Mouse (Mus musculus) left cerebral cortex, adult 2 months (tissue): Measurements from ENCODE around the gene Tmem138. TPM values are rescaled to one million over a fixed set of nuclear protein-coding genes. Genes with fewer than 3 reads are reported as not detected.

Experiments used
- DNase-seq, 2 experiments: peaks; one replicate each; pipeline ENCODE4 v3.0.0; 2021 to 2022; ENCODE audit warnings: low spot score in 2 of 2, mixed read lengths in 1 of 2; ENCODE audit errors: extremely low spot score in 1 of 2
- H3K27ac ChIP-seq: fragments of 200-600 bp; 2 replicates; pipeline ENCODE4 v1.8.1; 2022
- H3K4me3 ChIP-seq: fragments of 200-600 bp; 2 replicates; pipeline ENCODE4 v1.8.1; 2022
- CTCF ChIP-seq: fragments of 200-600 bp; IDR thresholded peaks from 2 replicates; pipeline ENCODE4 v1.8.1; 2022; ENCODE audit warnings: antibody characterized with exemption, mild to moderate bottlenecking, moderate library complexity
- intact Hi-C: fragments of 180-260 bp; cut with DNase I; formaldehyde crosslinking; loops from one replicate; pipeline ENCODE4 v1.15.1; 2025
- total RNA-seq, 2 experiments: library from RNA; stranded (reverse); gene quantifications; 2 replicates each; pipeline ENCODE4 v1.2.3; 2021

Gene Tmem138
- total RNA-seq, 2 experiments from 2014 or later, result 12.2 to 13.8 TPM

- DNase-seq, result peak; percentile 85 to 88
- H3K27ac ChIP-seq, result peak within 1 kb of the TSS; percentile 98
- intact Hi-C loops, result loop anchor here (2.0 to 5.0 kb wide), 2 partner anchors 51 to 82 kb away; partner anchors contain the start of genes Cyb561a3, Ddb1, Tkfc and Tmem138
- peak within 1 kb of the TSS; percentile 67 for H3K4me3 ChIP-seq
- no peak for TF ChIP-seq CTCF
Observed at GRCm38 (mm10) chr19:10525106-10525901, 51.9 kb downstream of the Tmem138 start, which contains the start of gene Cpsf7. TSS of gene Cpsf7 (plus strand) at chr19:10525266.

DNA sequence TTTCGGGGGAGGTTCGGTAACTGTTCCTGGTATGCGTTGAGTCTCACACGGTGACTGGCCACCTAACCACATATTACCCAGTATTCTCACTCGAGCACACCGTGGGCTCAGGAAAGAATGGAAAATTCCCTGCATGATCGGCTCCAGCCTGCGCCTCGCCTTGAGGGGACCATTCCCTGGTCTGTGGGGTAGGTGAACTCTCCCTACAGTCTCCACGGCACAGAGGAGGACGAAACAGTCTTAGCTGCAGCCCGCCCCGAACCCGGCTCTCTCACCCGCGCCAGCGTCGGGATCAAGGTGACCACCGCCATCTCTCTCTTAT lies 52.4 kb downstream of the Tmem138 start:
- peak overlapping the region; percentile 98 for H3K27ac ChIP-seq
- peak overlapping the region; percentile 67 for H3K4me3 ChIP-seq
- DNase-seq, result no peak
- intact Hi-C loops, result loop anchor here (2.0 to 5.0 kb wide), 2 partner anchors 52 to 83 kb away; partner anchors contain the start of genes Cyb561a3, Ddb1, Tkfc and Tmem138
- no peak for TF ChIP-seq CTCF

DNA sequence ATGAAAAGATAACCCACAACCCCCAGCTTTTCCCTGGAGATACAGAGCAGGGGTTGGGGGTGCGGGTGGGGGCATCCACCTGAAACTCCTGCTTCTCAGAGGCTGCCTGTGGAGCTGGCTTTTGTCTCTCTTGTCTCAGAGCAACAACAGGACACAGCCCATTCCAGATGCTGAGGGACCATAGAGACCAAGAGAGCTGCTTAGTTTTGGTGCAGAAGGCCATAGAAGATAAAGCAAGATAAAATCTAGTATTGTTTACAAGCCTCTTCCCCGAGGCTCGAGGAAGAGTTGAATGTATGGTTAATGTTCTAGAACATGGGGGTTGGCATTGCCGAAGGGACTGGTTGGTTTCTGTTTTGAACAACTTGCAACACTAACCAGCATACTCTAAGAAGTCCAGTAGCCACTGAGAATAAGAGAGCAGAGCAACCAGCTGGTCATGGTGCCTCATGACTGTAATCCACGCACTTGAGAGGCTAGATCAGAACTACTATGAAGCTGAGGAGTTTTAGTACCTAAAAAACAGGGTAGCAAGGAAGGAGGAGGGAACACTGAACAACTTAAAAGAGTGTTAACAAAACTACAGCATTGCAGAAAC lies 53.6 kb downstream of the Tmem138 start:
- no peak overlapping the region for H3K4me3 ChIP-seq
- H3K27ac ChIP-seq, result no peak overlapping the region
- intact Hi-C loops, result loop anchor here (2.0 kb wide), 1 partner anchor 53 kb away; the partner anchor contains the start of genes Cyb561a3 and Tmem138
- no peak for TF ChIP-seq CTCF
- DNase-seq, result no peak

GRCm38 (mm10) chr19:10521926-10522325 lies 55.2 kb downstream of the Tmem138 start:
- Histone ChIP-seq H3K4me3 (no peak overlapping the region), H3K27ac (no peak overlapping the region)
- no peak for DNase-seq
- TF ChIP-seq CTCF, result no peak
- intact Hi-C loops, result no loop called here

Other genes with a start within 250 kb of the Tmem138 start
- 100 to 1,000 TPM; 326 to 329 TPM for gene Syt7, start 188.3 kb downstream of the Tmem138 start, total RNA-seq
- 10 to 100 TPM in 1 of 2 experiments, 1 to 10 TPM in 1; 6.9 to 15.8 TPM for gene Lrrc10b, start 119.9 kb downstream of the Tmem138 start, total RNA-seq
- gene Ppp1r32, start 94.4 kb downstream of the Tmem138 start, total RNA-seq, result 1 to 10 TPM in 1 of 2 experiments, under 1 TPM in 1; 0.61 to 1.3 TPM
- 10 to 100 TPM; 77.4 to 82.5 TPM for gene Cpsf7, start 52.1 kb downstream of the Tmem138 start, total RNA-seq
- gene Sdhaf2, start 51.2 kb downstream of the Tmem138 start, total RNA-seq, result 10 to 100 TPM; 52.2 to 56.1 TPM
- 10 to 100 TPM; 12.3 to 12.7 TPM for gene Tmem216, start 21.1 kb downstream of the Tmem138 start, total RNA-seq
- 10 to 100 TPM; 12.7 to 12.8 TPM for gene Cyb561a3, start 190 bp downstream of the Tmem138 start, total RNA-seq
- gene Ddb1, start 28.0 kb upstream of the Tmem138 start, total RNA-seq, result 100 to 1,000 TPM; 191 to 206 TPM
- gene Tkfc, start 28.3 kb upstream of the Tmem138 start, total RNA-seq, result 10 to 100 TPM; 16.6 to 17.7 TPM
- gene Vwce, start 56.9 kb upstream of the Tmem138 start, total RNA-seq, result under 1 TPM; 0.43 to 0.65 TPM
- gene Pga5, start 100.7 kb upstream of the Tmem138 start, total RNA-seq, result not detected
- 10 to 100 TPM; 21.6 to 24.4 TPM for gene Vps37c, start 111.4 kb upstream of the Tmem138 start, total RNA-seq
- under 1 TPM; 0.16 to 0.37 TPM for gene Cd5, start 161.6 kb upstream of the Tmem138 start, total RNA-seq